Mouse (Mus musculus) bone marrow, adult 2 months (tissue): ENCODE data around the gene Fgf11. TPM values are rescaled to one million over a fixed set of nuclear protein-coding genes. Genes with fewer than 3 reads are reported as not detected.
A peak's percentile ranks its signal among the peaks of the same experiment; 100 is the strongest.

Experiments used
- H3K27ac ChIP-seq: fragments of 200-500 bp; 2 replicates; pipeline ENCODE4 v1.5.1; 2012; ENCODE audit warnings: low read depth, mild to moderate bottlenecking, control low read depth, inconsistent platforms, low read length; ENCODE audit not compliant: control insufficient read depth, poor library complexity, insufficient read depth
- H3K4me1 ChIP-seq: fragments of 200-500 bp; 2 replicates; pipeline ENCODE4 v1.6.1; 2011; ENCODE audit warnings: low read length; ENCODE audit not compliant: control insufficient read depth, insufficient read depth
- H3K4me3 ChIP-seq: fragments of 200-500 bp; replicated peaks from 2 replicates; pipeline ENCODE3; 2011; ENCODE audit warnings: mild to moderate bottlenecking, low read depth, low read length, control low read depth; ENCODE audit not compliant: control insufficient read depth
- CTCF ChIP-seq: fragments of 200-500 bp; IDR thresholded peaks from 2 replicates; pipeline ENCODE4 v1.5.1; 2011; ENCODE audit warnings: low read length, control low read depth; ENCODE audit not compliant: control insufficient read depth, insufficient read depth
- POLR2A ChIP-seq: fragments of 200-500 bp; IDR thresholded peaks from 2 replicates; pipeline ENCODE4 v1.6.1; 2011; ENCODE audit warnings: low read depth, mild to moderate bottlenecking, control low read depth, low read length, borderline replicate concordance; ENCODE audit not compliant: control insufficient read depth
- WGBS: fragments of 180-500 bp; shearing (Covaris S2); methylation state at CpG from one replicate; pipeline ENCODE4 v1.1.7; 2018; 5-methylcytosine and 5-hydroxymethylcytosine counted together
- polyA plus RNA-seq: library from polyadenylated mRNA; stranded (reverse); fragments of >200 nt; gene quantifications from 2 replicates; pipeline ENCODE4 v1.2.4, GENCODE M21; 2011; ENCODE audit warnings: low replicate concordance; ENCODE audit not compliant: missing spikeins, insufficient read depth, insufficient read length

Fgf11 gene
- polyA plus RNA-seq, 1 experiment, result 1.00 TPM

GRCm38 (mm10) chr11:69795983-69796435, 5.6 kb downstream of the Fgf11 start:
- TF ChIP-seq CTCF (no peak), POLR2A (no peak)
- Histone ChIP-seq H3K4me1 (peaks cover 1% of the 10 kb centered on the region; the same call in 1 of the 2 replicates), H3K4me3 (no peak overlapping the region), H3K27ac (no peak overlapping the region)
- 5% methylated on average over 13 of the region's 13 CpGs for WGBS

GRCm38 (mm10) chr11:69795168-69795982, 6.3 kb downstream of the Fgf11 start, which contains the start of gene Chrnb1:
Chrnb1 (minus strand) TSS chr11:69795943.
- H3K4me3 ChIP-seq, result peak within 1 kb of the TSS; percentile 69
- 2% methylated on average over 52 of the region's 52 CpGs for WGBS
- peaks cover 1% of the 10 kb centered on the region; the same call in 1 of the 2 replicates for H3K4me1 ChIP-seq
- H3K27ac ChIP-seq, result peak within 1 kb of the TSS; percentile 30
- TF ChIP-seq POLR2A (peak; percentile 76), CTCF (peak; percentile 11; the same call in 1 of the 2 replicates)

- H3K27ac ChIP-seq, result no peak overlapping the region
- no peak overlapping the region for H3K4me3 ChIP-seq
- no peak for TF ChIP-seq POLR2A
- no peak for TF ChIP-seq CTCF
- 65% methylated on average over 5 of the region's 5 CpGs for WGBS
- no peaks in the 10 kb centered on the region for H3K4me1 ChIP-seq
Measured at GRCm38 (mm10) chr11:69793429-69793828, 8.2 kb downstream of the Fgf11 start.

- Histone ChIP-seq H3K4me1 (no peaks in the 10 kb centered on the region), H3K4me3 (no peak overlapping the region), H3K27ac (no peak overlapping the region)
- 67% methylated on average over 5 of the region's 5 CpGs for WGBS
- TF ChIP-seq CTCF (no peak), POLR2A (no peak)
Measured at GRCm38 (mm10) chr11:69791420-69791819, 10.2 kb downstream of the Fgf11 start.

- TF ChIP-seq POLR2A (no peak), CTCF (no peak)
- no peak overlapping the region for H3K4me3 ChIP-seq
- H3K4me1 ChIP-seq, result no peaks in the 10 kb centered on the region; the same call in 1 of the 2 replicates
- no peak overlapping the region for H3K27ac ChIP-seq
- 86% methylated on average over 5 of the region's 5 CpGs for WGBS
Measured at GRCm38 (mm10) chr11:69789431-69789830, 12.2 kb downstream of the Fgf11 start.

GRCm38 (mm10) chr11:69787306-69787705, 14.4 kb downstream of the Fgf11 start:
- no peak for TF ChIP-seq POLR2A
- no peak for TF ChIP-seq CTCF
- H3K27ac ChIP-seq, result no peak overlapping the region
- no peak overlapping the region for H3K4me3 ChIP-seq
- H3K4me1 ChIP-seq, result no peaks in the 10 kb centered on the region; the same call in 1 of the 2 replicates
- WGBS, result 75% methylated on average over 5 of the region's 5 CpGs

- TF ChIP-seq POLR2A (no peak), CTCF (no peak)
- 43% methylated on average over 15 of the region's 15 CpGs for WGBS
- no peaks in the 10 kb centered on the region; the same call in 1 of the 2 replicates for H3K4me1 ChIP-seq
- no peak overlapping the region for H3K27ac ChIP-seq
- peak overlapping the region; percentile 32 for H3K4me3 ChIP-seq
Measured at GRCm38 (mm10) chr11:69784793-69785272, 16.8 kb downstream of the Fgf11 start.

GRCm38 (mm10) chr11:69781828-69782227, 19.8 kb downstream of the Fgf11 start:
- H3K27ac ChIP-seq, result no peak overlapping the region
- TF ChIP-seq CTCF (no peak), POLR2A (no peak)
- H3K4me3 ChIP-seq, result no peak overlapping the region
- 74% methylated on average over 4 of the region's 4 CpGs for WGBS
- H3K4me1 ChIP-seq, result no peaks in the 10 kb centered on the region; the same call in 1 of the 2 replicates
